Mouse (Mus musculus) olfactory bulb, adult 2 months (tissue): ENCODE data around the gene Cacna1i.

Experiments used
- CTCF ChIP-seq: fragments of 200-500 bp; IDR thresholded peaks from 2 replicates; pipeline ENCODE4 v1.5.1; 2012; ENCODE audit warnings: low read depth, mild to moderate bottlenecking, low read length, moderate library complexity; ENCODE audit not compliant: insufficient read depth
- POLR2A ChIP-seq: fragments of 200-500 bp; IDR thresholded peaks from 2 replicates; pipeline ENCODE4 v1.6.1; 2012; ENCODE audit warnings: mild to moderate bottlenecking, low read depth, low read length, moderate library complexity; ENCODE audit not compliant: insufficient read depth

DNA sequence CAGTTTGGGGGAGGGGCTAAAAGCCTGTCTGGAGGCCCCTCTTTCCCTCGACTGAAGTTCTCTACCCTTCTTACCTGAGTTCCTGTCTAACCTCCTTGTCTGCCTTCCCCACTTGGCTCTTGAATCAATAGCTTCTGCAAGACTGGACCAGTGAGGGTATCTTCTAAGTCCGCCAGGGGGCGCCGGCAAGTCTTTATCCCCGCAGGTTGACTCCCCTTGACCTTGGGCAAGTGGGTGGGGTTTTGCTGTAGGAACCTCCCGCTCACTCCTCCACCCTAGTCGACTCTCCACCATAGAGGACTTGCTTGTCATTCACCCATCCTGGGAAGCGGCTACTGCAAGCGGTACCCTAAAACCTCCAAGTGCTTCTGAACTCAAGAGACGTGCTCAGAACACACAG, 2.4 kb downstream of the Cacna1i start:
- TF ChIP-seq CTCF (peak; percentile 71), POLR2A (no peak)
